Mouse (Mus musculus) hindbrain, postnatal 0 days (tissue): ENCODE data around the gene Tjp2. TPM values are rescaled to one million over a fixed set of nuclear protein-coding genes. Genes with fewer than 3 reads are reported as not detected.
"Not testable (repeated sequence)": the region's sequence is repeated elsewhere in the genome, so short reads cannot be mapped to it uniquely, and the experiment has no call there.

Experiments used
- ATAC-seq: fragments of 200-750 bp; cut with Nextera tagmentation; 2 replicates; pipeline ENCODE4 v1.8.0; 2017; ENCODE audit warnings: mild to moderate bottlenecking, moderate TSS enrichment, moderate library complexity
- DNase-seq: peaks from one replicate; pipeline ENCODE4 v3.0.0-alpha.2; 2015; ENCODE audit warnings: low spot score
- H3K27ac ChIP-seq: fragments of 300-500 bp; sonication (generic); 2 replicates; pipeline ENCODE4 v1.5.1; 2014; ENCODE audit warnings: mild to moderate bottlenecking
- H3K27me3 ChIP-seq: fragments of 300-500 bp; sonication (generic); 2 replicates; pipeline ENCODE4 v1.6.1; 2014; ENCODE audit warnings: low read length, mixed read lengths; ENCODE audit not compliant: insufficient read depth
- H3K36me3 ChIP-seq: fragments of 300-500 bp; sonication (generic); 2 replicates; pipeline ENCODE4 v1.6.1; 2014; ENCODE audit warnings: low read length, mixed read lengths; ENCODE audit not compliant: insufficient read depth
- H3K4me1 ChIP-seq: fragments of 300-500 bp; sonication (generic); 2 replicates; pipeline ENCODE4 v1.6.1; 2014; ENCODE audit warnings: antibody characterized with exemption, low read length, mixed read lengths; ENCODE audit not compliant: insufficient read depth
- H3K4me2 ChIP-seq: fragments of 300-500 bp; sonication (generic); 2 replicates; pipeline ENCODE4 v1.6.1; 2014; ENCODE audit warnings: low read depth, mild to moderate bottlenecking, low read length, moderate library complexity, mixed read lengths
- H3K4me3 ChIP-seq: fragments of 300-500 bp; sonication (generic); 2 replicates; pipeline ENCODE4 v1.5.1; 2014; ENCODE audit warnings: low read length
- H3K9ac ChIP-seq: fragments of 300-500 bp; sonication (generic); replicated peaks from 2 replicates; pipeline ENCODE4 v1.6.1; 2014; ENCODE audit warnings: mild to moderate bottlenecking, low read length, moderate library complexity, mixed read lengths
- H3K9me3 ChIP-seq: fragments of 300-500 bp; sonication (generic); 2 replicates; pipeline ENCODE4 v1.6.1; 2016; ENCODE audit warnings: low read length, mixed read lengths
- CTCF ChIP-seq: IDR thresholded peaks from 2 replicates; pipeline ENCODE4 v1.5.1; 2016; ENCODE audit warnings: antibody characterized with exemption, control low read depth, low read depth
- WGBS: fragments of 180-500 bp; shearing (Covaris S2); extraction: QIAGEN DNeasy Blood & Tissue Kit; methylation state at CpG from one replicate; pipeline ENCODE4 v1.1.7; 2014; 5-methylcytosine and 5-hydroxymethylcytosine counted together
- polyA plus RNA-seq: library from polyadenylated mRNA; unstranded; fragments of >200 nt; fragmentation: Nextera tagmentation; extraction: Ambion mirVana; gene quantifications from 2 replicates; pipeline ENCODE4 v1.2.1, GENCODE M21; 2015
- total RNA-seq: library from RNA; depleted of rRNA; stranded (reverse); fragments of >200 nt; gene quantifications from 2 replicates; pipeline ENCODE4 v1.2.3, GENCODE M21; 2014

The Tjp2 gene
- total and polyA plus RNA-seq, 2 experiments from 2014 or later: 13.9 to 15.8 TPM

GRCm38 (mm10) chr19:24187358-24187757 is 37.5 kb downstream of the Tjp2 start:
- H3K27ac ChIP-seq, H3K36me3 ChIP-seq, H3K4me3 ChIP-seq, H3K4me2 ChIP-seq, H3K4me1 ChIP-seq, DNase-seq, H3K9me3 ChIP-seq, H3K9ac ChIP-seq, ATAC-seq, H3K27me3 ChIP-seq: not testable (repeated sequence)
- TF ChIP-seq CTCF: peak; percentile 44
- WGBS: 93% methylated on average over 1 of the region's 1 CpGs

GRCm38 (mm10) chr19:24183680-24184235 is 41.1 kb downstream of the Tjp2 start:
- Histone ChIP-seq H3K9me3 (no peaks in the 10 kb centered on the region), H3K9ac (no peak overlapping the region), H3K4me1 (no peaks in the 10 kb centered on the region), H3K4me2 (no peak overlapping the region), H3K27ac (no peak overlapping the region), H3K27me3 (no peaks in the 10 kb centered on the region), H3K36me3 (no peaks in the 10 kb centered on the region), H3K4me3 (no peak overlapping the region)
- ATAC-seq: no peak
- DNase-seq: no peak
- 45% methylated on average over 15 of the region's 15 CpGs for WGBS
- no peak for TF ChIP-seq CTCF

GRCm38 (mm10) chr19:24180415-24180814 is 44.4 kb downstream of the Tjp2 start:
- no peak overlapping the region for H3K9ac ChIP-seq
- ATAC-seq (no peak), DNase-seq (no peak)
- no peak overlapping the region for H3K4me2 ChIP-seq
- H3K9me3 ChIP-seq: no peaks in the 10 kb centered on the region
- H3K4me1 ChIP-seq: no peaks in the 10 kb centered on the region
- no peak for TF ChIP-seq CTCF
- H3K4me3 ChIP-seq: no peak overlapping the region
- H3K27ac ChIP-seq: no peak overlapping the region
- H3K36me3 ChIP-seq: no peaks in the 10 kb centered on the region
- WGBS: 83% methylated on average over 8 of the region's 8 CpGs
- no peaks in the 10 kb centered on the region for H3K27me3 ChIP-seq

GRCm38 (mm10) chr19:24178086-24178485 is 46.7 kb downstream of the Tjp2 start:
- Histone ChIP-seq H3K9ac (no peak overlapping the region), H3K4me3 (no peak overlapping the region), H3K36me3 (no peaks in the 10 kb centered on the region), H3K9me3 (no peaks in the 10 kb centered on the region), H3K27ac (no peak overlapping the region), H3K27me3 (no peaks in the 10 kb centered on the region), H3K4me1 (no peaks in the 10 kb centered on the region), H3K4me2 (no peak overlapping the region)
- ATAC-seq (no peak), DNase-seq (no peak)
- TF ChIP-seq CTCF: no peak
- WGBS: 87% methylated on average over 2 of the region's 2 CpGs

- Histone ChIP-seq H3K36me3 (no peaks in the 10 kb centered on the region), H3K9me3 (no peaks in the 10 kb centered on the region), H3K4me3 (no peak overlapping the region), H3K27ac (no peak overlapping the region), H3K4me2 (no peak overlapping the region), H3K27me3 (no peaks in the 10 kb centered on the region), H3K9ac (no peak overlapping the region), H3K4me1 (no peaks in the 10 kb centered on the region)
- WGBS: 75% methylated on average over 4 of the region's 4 CpGs
- ATAC-seq (no peak), DNase-seq (no peak)
- no peak for TF ChIP-seq CTCF
Observed at GRCm38 (mm10) chr19:24176692-24177091, 48.1 kb downstream of the Tjp2 start.

GRCm38 (mm10) chr19:24174896-24175295 is 49.9 kb downstream of the Tjp2 start:
- Histone ChIP-seq H3K4me1 (no peaks in the 10 kb centered on the region), H3K27me3 (no peaks in the 10 kb centered on the region), H3K27ac (peak overlapping the region; percentile 82; the same call in 1 of the 2 replicates), H3K4me3 (peak overlapping the region; percentile 84), H3K9me3 (no peaks in the 10 kb centered on the region), H3K4me2 (peak overlapping the region; percentile 69), H3K36me3 (no peaks in the 10 kb centered on the region), H3K9ac (peak overlapping the region; percentile 72)
- TF ChIP-seq CTCF: no peak
- no peak for ATAC-seq
- DNase-seq: no peak
- WGBS: 13% methylated on average over 13 of the region's 13 CpGs

GRCm38 (mm10) chr19:24173608-24174523 is 51.0 kb downstream of the Tjp2 start:
- no peak for TF ChIP-seq CTCF
- Histone ChIP-seq H3K27me3 (no peaks in the 10 kb centered on the region), H3K4me1 (no peaks in the 10 kb centered on the region), H3K4me2 (peak overlapping the region; percentile 69), H3K36me3 (no peaks in the 10 kb centered on the region), H3K27ac (peak overlapping the region; percentile 82), H3K4me3 (peak overlapping the region; percentile 84), H3K9me3 (no peaks in the 10 kb centered on the region), H3K9ac (peak overlapping the region; percentile 72)
- ATAC-seq (peak; percentile 93), DNase-seq (peak; percentile 93)
- under 1% methylated on average over 96 of the region's 103 CpGs for WGBS
